Mouse (Mus musculus) left cerebral cortex, postnatal 36 days (tissue): ENCODE data around the gene Rdh16f1. TPM values are rescaled to one million over a fixed set of nuclear protein-coding genes. Genes with fewer than 3 reads are reported as not detected.

Source experiments
- DNase-seq, 2 experiments: peaks; one replicate each; pipeline ENCODE4 v3.0.0; 2021 to 2022; ENCODE audit warnings: low spot score in 2 of 2, mixed read lengths in 1 of 2
- intact Hi-C: fragments of 180-260 bp; cut with DNase I; formaldehyde crosslinking; loops from one replicate; pipeline ENCODE4 v1.15.1; 2025
- total RNA-seq, 2 experiments: library from RNA; stranded (reverse); gene quantifications; 2 replicates each; pipeline ENCODE4 v1.2.3; 2021

The Rdh16f1 gene
- total RNA-seq = under 1 TPM; 0.57 to 0.66 TPM

GRCm38 (mm10) chr10:127759181-127760110 is at the start of gene Rdh16f1, which contains the start of gene Rdh1:
Rdh16f1 (plus strand) TSS chr10:127759787.
Rdh1 (plus strand) TSS chr10:127759721.
- intact Hi-C loops = no loop called here

DNA sequence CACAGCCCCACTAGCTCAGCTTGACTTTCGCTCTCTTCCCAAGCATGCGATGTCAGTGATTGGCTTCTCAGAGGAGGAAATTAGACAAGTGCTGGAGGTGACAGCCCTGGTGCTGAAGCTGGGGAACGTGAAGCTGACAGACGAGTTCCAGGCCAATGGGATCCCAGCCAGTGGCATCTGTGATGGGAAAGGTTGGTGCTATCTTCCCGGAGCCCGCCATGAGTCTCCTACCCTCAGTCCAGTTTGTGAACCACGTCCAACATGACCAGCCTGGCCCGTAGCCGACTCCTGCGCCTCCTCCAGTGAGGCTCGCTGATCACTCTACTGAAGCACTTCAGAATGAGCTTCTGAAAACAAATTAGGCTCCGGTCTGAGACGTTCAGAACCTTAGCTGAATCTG is 49.3 kb upstream of the Rdh16f1 start:
- DNase-seq = no peak
- intact Hi-C loops = no loop called here

More at GRCm38 (mm10) chr10:127759181-127760110, at the start of gene Rdh16f1, which contains the start of gene Rdh1:
- no peak for DNase-seq

- no peak for DNase-seq
- intact Hi-C loops = no loop called here
Measured at GRCm38 (mm10) chr10:127712736-127713135, 46.9 kb upstream of the Rdh16f1 start.

- DNase-seq = peak in 1 of 2 experiments; percentile 13
- intact Hi-C loops = no loop called here
Measured at GRCm38 (mm10) chr10:127721671-127722418, 37.7 kb upstream of the Rdh16f1 start.

GRCm38 (mm10) chr10:127724178-127724577 is 35.4 kb upstream of the Rdh16f1 start, which contains the start of gene Tac2:
Tac2 (plus strand) TSS chr10:127724478.
- DNase-seq = no peak
- intact Hi-C loops = no loop called here

- intact Hi-C loops = no loop called here
- no peak for DNase-seq
Measured at GRCm38 (mm10) chr10:127725136-127725535, 34.5 kb upstream of the Rdh16f1 start.

DNA sequence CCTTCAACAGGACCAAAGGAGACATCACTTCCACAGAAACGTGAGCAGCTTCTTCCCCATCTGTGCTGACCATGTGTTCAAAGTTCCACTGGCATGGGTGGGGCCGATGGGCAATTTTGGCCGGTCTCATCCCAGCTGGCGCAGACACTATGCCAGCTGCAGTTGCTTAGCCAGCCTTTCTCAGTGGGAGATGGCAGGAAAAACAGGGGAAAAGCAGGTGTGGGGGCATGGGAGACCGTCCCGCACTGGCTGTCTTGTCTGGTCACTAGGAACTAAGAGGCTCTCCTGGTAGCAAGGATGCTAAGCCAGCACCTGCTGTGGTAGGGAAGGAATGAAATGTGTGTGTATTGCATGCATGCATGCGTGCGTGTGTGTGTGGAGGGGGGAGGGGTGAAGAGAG is 31.1 kb upstream of the Rdh16f1 start:
- DNase-seq = peak; percentile 36 to 43
- intact Hi-C loops = no loop called here

DNA sequence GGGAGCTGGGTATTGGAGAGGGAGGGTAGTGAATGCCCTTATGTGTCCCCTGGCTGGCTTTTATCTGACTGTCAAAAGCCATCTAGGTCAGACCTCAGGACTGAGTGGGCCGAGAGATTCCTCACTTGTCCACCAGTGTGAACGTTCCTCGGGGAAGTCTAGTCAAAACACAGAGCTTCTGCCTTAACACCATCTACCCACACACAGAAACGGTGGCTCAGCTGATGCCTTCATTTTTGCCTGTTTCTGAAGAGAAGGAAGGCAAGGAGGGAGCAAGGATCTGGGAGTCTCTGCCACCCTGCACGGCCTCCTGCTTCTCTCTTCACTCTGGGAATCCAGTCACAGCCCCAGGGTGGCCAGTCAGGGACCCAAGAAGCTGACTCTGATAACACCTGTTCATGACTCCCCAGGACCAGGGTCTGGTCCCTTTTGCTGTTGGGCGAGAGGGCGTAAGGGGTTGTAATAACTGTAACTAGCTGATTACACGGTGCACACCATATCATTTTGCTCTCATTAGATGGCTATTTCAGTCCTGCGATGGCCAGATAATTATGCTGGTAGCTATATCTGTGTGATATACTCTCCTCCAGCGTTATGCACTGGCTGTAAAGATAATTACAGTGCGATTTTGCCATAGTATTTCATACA is 29.2 kb upstream of the Rdh16f1 start:
- intact Hi-C loops = loop anchor here (5.0 kb wide), 2 partner anchors 53 to 88 kb away; partner anchors contain the start of gene Stat6
- peak in 1 of 2 experiments; percentile 21 for DNase-seq

DNA sequence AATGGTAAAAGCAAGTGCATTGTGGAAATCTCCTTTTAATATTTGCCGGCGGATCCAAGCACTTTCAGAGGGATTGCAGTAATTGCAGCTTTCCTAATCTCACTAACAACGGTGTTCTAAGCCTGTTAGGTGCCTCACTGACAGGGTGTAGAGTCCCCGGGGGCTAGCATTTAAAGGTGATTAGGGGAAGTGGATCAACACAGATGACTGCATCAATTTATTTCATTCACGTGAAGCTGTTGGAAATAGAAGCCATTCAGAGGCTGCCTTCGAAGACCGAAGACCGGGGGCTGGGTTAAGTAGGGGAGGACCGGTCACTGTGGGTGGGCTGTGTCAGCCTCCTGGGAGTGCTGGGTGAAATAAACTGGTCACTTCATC is 28.7 kb upstream of the Rdh16f1 start:
- DNase-seq = no peak
- intact Hi-C loops = loop anchor here (5.0 kb wide), 2 partner anchors 54 to 89 kb away; partner anchors contain the start of gene Stat6

- intact Hi-C loops = loop anchor here (5.0 kb wide), 2 partner anchors 54 to 89 kb away; partner anchors contain the start of gene Stat6
Measured at GRCm38 (mm10) chr10:127731397-127731796, 28.2 kb upstream of the Rdh16f1 start.

DNA sequence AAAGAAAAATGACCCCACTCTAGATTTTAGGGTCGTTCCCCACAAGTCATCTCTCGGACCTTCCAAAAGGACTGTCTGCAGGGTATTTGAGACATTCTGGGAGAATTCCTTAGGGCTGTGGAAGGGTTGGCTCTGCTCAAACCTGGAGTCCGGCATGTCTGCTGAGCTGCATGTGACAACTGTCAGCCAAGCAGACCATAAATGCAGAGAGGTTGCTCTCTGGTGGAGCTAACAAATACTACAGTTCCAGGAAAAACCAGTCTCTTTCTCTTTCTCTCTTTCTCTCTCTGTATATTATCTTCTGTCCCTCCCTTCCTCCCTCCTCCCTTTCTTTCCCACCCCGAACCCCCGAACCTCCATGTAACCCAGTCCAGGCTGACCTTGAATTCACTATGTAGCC is 25.2 kb upstream of the Rdh16f1 start:
- intact Hi-C loops = loop anchor here (5.0 kb wide), 2 partner anchors 57 to 92 kb away; partner anchors contain the start of gene Stat6
- DNase-seq = no peak

More at GRCm38 (mm10) chr10:127731397-127731796, 28.2 kb upstream of the Rdh16f1 start:
- DNase-seq = no peak

DNA sequence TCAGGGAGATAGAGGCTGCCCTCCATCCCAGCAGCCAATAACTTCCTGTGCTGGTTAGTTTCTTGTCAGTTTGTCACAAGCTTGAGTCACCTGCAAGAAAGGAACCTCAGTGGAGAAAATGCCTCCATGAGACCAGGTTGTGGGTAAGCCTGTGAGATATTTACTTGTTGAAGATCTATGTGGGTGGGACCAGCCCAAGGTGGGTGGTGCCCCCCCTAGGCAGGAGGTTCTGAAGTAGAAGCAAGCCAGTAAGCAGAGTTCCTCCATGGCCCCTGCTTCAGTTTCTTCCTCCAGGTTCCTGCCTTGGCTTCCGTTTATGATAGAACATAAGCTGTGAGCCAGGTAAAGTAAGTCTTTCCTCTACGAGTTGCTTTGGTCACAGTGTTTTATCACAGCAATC is 23.3 kb upstream of the Rdh16f1 start:
- intact Hi-C loops = no loop called here

GRCm38 (mm10) chr10:127736916-127737315 is 22.7 kb upstream of the Rdh16f1 start:
- intact Hi-C loops = no loop called here
- no peak for DNase-seq

More for the DNA sequence above, 23.3 kb upstream of the Rdh16f1 start:
- DNase-seq = no peak

DNA sequence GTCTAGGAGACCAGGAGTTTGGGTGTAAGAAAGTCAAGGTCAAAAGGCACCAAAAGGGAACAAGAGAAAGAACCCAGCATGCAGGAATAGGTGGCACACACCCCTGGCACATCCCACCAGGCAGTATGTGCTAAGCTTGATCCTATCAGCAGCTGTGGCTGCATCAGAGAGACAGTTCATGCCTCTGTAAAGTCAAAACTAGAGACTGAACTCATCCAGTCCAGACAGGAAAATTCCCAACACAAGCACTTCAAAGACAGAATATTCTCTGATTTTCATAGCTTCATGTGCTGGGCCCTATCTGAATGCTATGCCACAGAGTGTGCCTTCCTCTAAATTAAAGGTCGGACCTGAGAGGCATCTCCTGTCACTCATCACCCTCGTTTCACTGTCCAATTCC is 22.0 kb upstream of the Rdh16f1 start:
- intact Hi-C loops = no loop called here
- no peak for DNase-seq

GRCm38 (mm10) chr10:127738151-127738882 is 21.3 kb upstream of the Rdh16f1 start:
- DNase-seq = no peak
- intact Hi-C loops = loop anchor here (2.0 kb wide), 1 partner anchor 44 kb away; no protein-coding TSS in a partner anchor

GRCm38 (mm10) chr10:127739083-127739660 is 20.4 kb upstream of the Rdh16f1 start, which contains the start of gene Zbtb39:
Zbtb39 (plus strand) TSS chr10:127739538.
- intact Hi-C loops = loop anchor here (1.0 to 2.0 kb wide), 2 partner anchors 44 to 198 kb away; no protein-coding TSS in a partner anchor
- peak in 1 of 2 experiments; percentile 78 for DNase-seq

DNA sequence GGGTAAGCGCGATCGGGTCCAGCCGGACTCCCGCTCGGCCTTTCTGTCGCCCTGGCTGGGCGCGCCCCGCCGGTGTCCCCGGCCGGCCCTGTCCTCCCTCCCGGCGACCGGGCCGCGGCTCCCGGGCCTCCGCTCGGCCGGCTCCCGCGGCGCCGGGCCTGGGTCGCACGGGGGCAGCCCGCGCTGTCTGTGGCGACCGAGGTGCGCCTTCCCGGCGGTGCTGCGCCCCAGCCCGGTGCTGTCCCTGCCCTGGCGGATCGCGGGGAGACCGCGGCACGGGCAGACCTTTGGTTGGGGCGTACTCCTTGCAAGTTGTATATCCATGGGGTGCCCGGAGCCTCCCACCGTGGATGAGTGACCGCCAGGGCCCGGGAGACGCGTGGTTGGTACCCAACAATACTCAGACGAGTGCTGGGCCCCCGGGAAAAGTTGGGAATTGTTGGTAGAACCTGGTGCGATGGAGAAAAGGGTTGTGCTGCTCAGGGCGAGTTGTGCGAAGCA is 19.9 kb upstream of the Rdh16f1 start:
- intact Hi-C loops = loop anchor here (1.0 to 2.0 kb wide), 2 partner anchors 45 to 198 kb away; no protein-coding TSS in a partner anchor
- peak in 1 of 2 experiments; percentile 65 for DNase-seq

- DNase-seq = no peak
Measured at GRCm38 (mm10) chr10:127744661-127745060, 14.9 kb upstream of the Rdh16f1 start.

More at GRCm38 (mm10) chr10:127744661-127745060, 14.9 kb upstream of the Rdh16f1 start:
- intact Hi-C loops = no loop called here
